Comparison of ENCODE assay signal across 19 mouse cellular contexts in the genomic region with DNA sequence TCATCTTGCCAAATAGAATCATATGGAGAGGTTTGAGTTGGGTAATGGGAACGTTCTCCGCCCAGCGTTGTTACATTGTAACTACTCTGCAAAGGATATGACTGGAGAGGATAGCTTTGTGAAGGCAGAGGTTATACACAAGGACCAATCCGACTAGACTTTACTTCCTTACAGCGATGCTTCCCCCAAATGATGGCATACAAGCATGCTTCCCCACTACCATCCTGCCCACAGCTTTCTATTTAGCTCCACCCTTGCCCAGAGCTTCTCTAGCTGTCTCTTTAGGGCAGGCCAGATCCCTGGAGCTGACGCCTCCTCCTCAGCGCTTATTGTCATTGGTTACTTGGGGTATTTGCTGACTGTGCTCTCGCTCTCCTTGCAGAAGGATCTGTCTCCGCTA.
DNase-seq lines count a peak whose midpoint lies in the region; ATAC-seq and TF ChIP-seq lines count a peak whose summit lies in the region.
"Had no signal": no experiment of that assay in that cellular context is flagged by ENCODE, and none has a peak within 500 bp of the region (broad histone marks: within the 10 kb centered on the region; RNA-seq: fewer than 3 reads in every experiment).

No protein-coding gene starts in this region.

- H3K9ac ChIP-seq in intestine, postnatal 0 days (ENCODE audit: low read depth, low read length) = no peak overlapping the region
- no peak overlapping the region for H3K9ac ChIP-seq in intestine, embryonic 15.5 days
- no peak overlapping the region for H3K9ac ChIP-seq in neural tube, embryonic 15.5 days (replicated peaks)
- H3K9ac ChIP-seq: embryonic facial prominence, embryonic 12.5 days; heart, embryonic 13.5 days; hindbrain, embryonic 13.5 days had no signal

- H3K4me1 ChIP-seq in intestine, postnatal 0 days (replicated peaks; ENCODE audit: control insufficient read depth, insufficient read depth, low read length) = peaks cover 5% of the 10 kb centered on the region; the same call in 1 of the 2 replicates
- peaks cover 36% of the 10 kb centered on the region for H3K4me1 ChIP-seq in intestine, embryonic 15.5 days (replicated peaks)
- peaks cover 31% of the 10 kb centered on the region for H3K4me1 ChIP-seq in neural tube, embryonic 15.5 days

- H3K36me3 ChIP-seq in intestine, postnatal 0 days (ENCODE audit: control insufficient read depth, insufficient read depth) = no peaks in the 10 kb centered on the region
- no peaks in the 10 kb centered on the region for H3K36me3 ChIP-seq in intestine, embryonic 15.5 days
- no peaks in the 10 kb centered on the region for H3K36me3 ChIP-seq in neural tube, embryonic 15.5 days
- H3K36me3 ChIP-seq: embryonic facial prominence, embryonic 12.5 days; heart, embryonic 13.5 days; hindbrain, embryonic 13.5 days had no signal

- no peak overlapping the region for H3K4me2 ChIP-seq in intestine, postnatal 0 days (replicated peaks; ENCODE audit: low read depth)
- H3K4me2 ChIP-seq in intestine, embryonic 15.5 days (replicated peaks) = no peak overlapping the region
- no peak overlapping the region for H3K4me2 ChIP-seq in neural tube, embryonic 15.5 days
- H3K4me2 ChIP-seq: embryonic facial prominence, embryonic 12.5 days; heart, embryonic 13.5 days; hindbrain, embryonic 13.5 days had no signal

- 76% methylated on average over 9 of the region's 9 CpGs for WGBS in intestine, postnatal 0 days
- 74% methylated on average over 9 of the region's 9 CpGs for WGBS in intestine, embryonic 15.5 days
- WGBS in neural tube, embryonic 15.5 days = 69% methylated on average over 9 of the region's 9 CpGs

- DNase-seq in neural tube, embryonic 10.5 days (ENCODE audit: extremely low spot score, low spot score) = peak; percentile 38
- no peak for DNase-seq in Muller cell, postnatal 12 days (ENCODE audit: inconsistent ontology term)
- no peak for DNase-seq in embryo, embryonic 9.5 days (ENCODE audit: extremely low spot score)
- DNase-seq: adrenal gland, adult 8-10 months; adrenal gland, postnatal 36 days; cerebellum, adult 2 months; cerebellum, postnatal 10 days; gastrocnemius, adult 2 months; gastrocnemius, postnatal 25 days; heart, adult 11 months; heart, postnatal 4 days had no signal

- H3K4me3 ChIP-seq in intestine, postnatal 0 days (ENCODE audit: low read depth, low read length) = no peak overlapping the region
- no peak overlapping the region for H3K4me3 ChIP-seq in intestine, embryonic 15.5 days (replicated peaks)
- H3K4me3 ChIP-seq in neural tube, embryonic 15.5 days (replicated peaks) = no peak overlapping the region
- H3K4me3 ChIP-seq: embryonic facial prominence, embryonic 12.5 days; gastrocnemius, adult 2 months; heart, embryonic 13.5 days; hindbrain, embryonic 13.5 days had no signal

- no peak for ATAC-seq in intestine, postnatal 0 days
- ATAC-seq in intestine, embryonic 15.5 days = no peak
- no peak for ATAC-seq in neural tube, embryonic 15.5 days (ENCODE audit: low FRiP score)
- ATAC-seq in megakaryocyte, adult 5-6 weeks (ENCODE audit: poor library complexity, severe bottlenecking) = peak; percentile 41
- ATAC-seq: forebrain, embryonic 14.5 days had no signal

- H3K9me3 ChIP-seq in intestine, postnatal 0 days (ENCODE audit: control insufficient read depth) = no peaks in the 10 kb centered on the region
- no peaks in the 10 kb centered on the region for H3K9me3 ChIP-seq in intestine, embryonic 15.5 days
- no peaks in the 10 kb centered on the region for H3K9me3 ChIP-seq in neural tube, embryonic 15.5 days (replicated peaks)
- H3K9me3 ChIP-seq: embryonic facial prominence, embryonic 12.5 days; heart, embryonic 13.5 days; hindbrain, embryonic 13.5 days had no signal

- TF ChIP-seq CTCF in intestine, postnatal 0 days (IDR thresholded peaks at IDR 0.05; ENCODE audit: low read depth) = peak; percentile 12; the same call in 1 of the 2 replicates

- no peaks in the 10 kb centered on the region for H3K27me3 ChIP-seq in intestine, postnatal 0 days (replicated peaks; ENCODE audit: control insufficient read depth, insufficient read depth, low read length)
- H3K27me3 ChIP-seq in intestine, embryonic 15.5 days (replicated peaks) = no peaks in the 10 kb centered on the region
- peaks cover 5% of the 10 kb centered on the region; the same call in 1 of the 2 replicates for H3K27me3 ChIP-seq in neural tube, embryonic 15.5 days (replicated peaks)
- H3K27me3 ChIP-seq: embryonic facial prominence, embryonic 12.5 days had no signal

- H3K27ac ChIP-seq in intestine, postnatal 0 days (ENCODE audit: low read depth, low read length) = no peak overlapping the region
- no peak overlapping the region for H3K27ac ChIP-seq in intestine, embryonic 15.5 days
- no peak overlapping the region for H3K27ac ChIP-seq in neural tube, embryonic 15.5 days (replicated peaks)
- H3K27ac ChIP-seq: gastrocnemius, adult 2 months; heart, embryonic 13.5 days had no signal
